Mouse (Mus musculus): Measurements from ENCODE around the gene Vgf. TPM values are rescaled to one million over a fixed set of nuclear protein-coding genes. Genes with fewer than 3 reads are reported as not detected.

Vgf gene
- 196 TPM for polyA plus RNA-seq (2015; fragmentation: Illumina TruSeq; extraction: RNeasy Lipid Tissue Mini Kit (QIAGEN cat#74804); ENCODE audit: low read depth, low replicate concordance)

DNA sequence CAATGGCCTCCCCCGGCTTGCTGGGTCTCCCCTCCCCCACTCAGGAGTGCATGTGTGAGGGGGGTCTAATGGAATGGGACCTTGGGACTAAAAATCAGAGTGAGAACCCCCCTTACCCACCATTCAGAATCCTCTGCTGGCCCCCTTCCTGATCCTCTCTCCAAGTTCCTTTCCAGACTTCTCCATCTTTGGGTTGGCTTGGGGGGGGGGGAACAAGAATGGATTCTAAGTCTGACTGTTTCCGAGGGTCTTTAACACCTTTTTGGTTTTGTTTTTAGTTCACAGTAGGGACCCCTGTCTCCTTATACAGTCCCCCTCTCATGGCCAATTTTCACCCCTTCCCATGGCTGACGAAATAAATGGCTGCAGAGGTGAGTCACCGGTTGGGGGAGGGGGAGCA, at the start of gene Vgf:
Gene Vgf, plus strand, starts transcription at position 301 of the 400 bp plus-strand sequence.

DNA sequence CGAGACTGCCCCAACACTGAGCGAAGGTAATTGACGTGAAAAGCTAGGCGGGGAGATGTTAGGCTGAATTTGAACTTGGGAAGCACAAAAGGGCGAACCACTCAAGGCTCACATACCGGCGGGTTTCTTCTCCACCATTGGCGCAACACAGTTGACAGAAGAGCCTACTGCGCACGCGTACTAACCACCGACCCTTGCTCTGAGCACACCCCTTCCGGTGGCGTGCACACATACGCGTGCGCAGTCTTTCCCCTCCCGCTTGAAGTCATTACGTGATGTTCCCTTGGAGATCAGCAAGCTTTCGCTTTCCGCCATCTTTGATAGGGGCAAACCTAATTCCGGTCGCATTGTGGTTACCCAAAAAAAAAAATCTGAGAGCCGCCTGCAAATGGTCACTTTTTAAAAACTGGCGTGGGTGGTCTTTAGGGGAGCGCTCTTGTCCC, 39.5 kb upstream of the Vgf start, which contains the start of gene Plod3:
Gene Plod3, plus strand, starts transcription at position 325 of the 443 bp plus-strand sequence.

GRCm38 (mm10) chr5:136987934-136988271, 38.3 kb upstream of the Vgf start, which contains the start of gene Znhit1:
Znhit1 (minus strand) TSS chr5:136988021.

DNA sequence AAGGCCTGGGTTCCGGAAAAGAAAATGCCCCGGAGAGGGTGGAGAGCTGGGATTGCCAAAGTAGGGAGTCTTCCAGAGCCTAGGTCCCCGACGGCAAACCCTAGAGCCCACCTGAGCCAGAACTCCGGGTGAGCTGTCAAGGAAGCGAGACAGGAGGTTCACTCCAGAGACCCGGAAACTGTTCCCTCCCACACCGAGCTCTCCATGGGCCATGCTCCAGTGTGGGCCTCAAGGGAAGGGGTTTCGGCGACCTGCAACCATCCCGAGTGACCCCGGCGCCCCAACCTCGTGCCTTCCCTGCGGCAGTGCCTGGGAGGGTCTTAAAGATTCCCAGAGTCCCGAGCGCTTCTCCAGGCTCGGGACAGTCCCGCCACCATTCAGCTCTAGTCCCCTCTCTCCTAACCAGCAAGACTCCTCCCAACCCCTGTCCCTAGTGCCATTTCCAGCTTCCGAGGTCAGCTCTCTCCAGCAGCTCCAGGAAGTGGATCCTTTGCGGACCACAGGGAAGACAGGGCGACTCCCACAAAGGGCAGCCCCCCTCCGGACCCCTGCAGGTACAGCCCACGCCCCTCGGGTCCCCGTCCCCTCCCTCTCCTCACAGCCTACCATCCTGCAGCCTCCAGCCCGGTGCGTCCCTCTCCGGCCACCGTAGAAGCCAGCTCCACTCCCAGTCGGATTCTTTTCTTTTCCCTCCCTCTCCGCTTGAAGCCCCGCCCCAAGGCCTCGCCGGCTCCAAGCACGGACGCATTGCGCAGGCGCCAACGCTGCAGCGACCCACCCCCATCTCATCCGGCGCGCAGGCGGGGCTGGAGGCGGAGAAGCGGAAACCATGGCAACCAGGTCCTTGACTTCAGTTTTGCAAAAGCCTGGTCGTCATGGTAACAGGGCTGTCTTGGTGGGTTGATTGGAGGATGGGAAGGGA, 19.5 kb downstream of the Vgf start, which contains the start of gene Ap1s1:
Gene Ap1s1, minus strand, starts transcription at position 734 of the 922 bp plus-strand sequence.

GRCm38 (mm10) chr5:137072079-137072960, 46.1 kb downstream of the Vgf start, which contains the start of gene Serpine1:
Serpine1 (minus strand) TSS chr5:137072268.

Other genes with a start within 250 kb of the Vgf start
- 8.1 TPM for gene Col26a1, start 143.2 kb upstream of the Vgf start, polyA plus RNA-seq (2015; fragmentation: Illumina TruSeq; extraction: RNeasy Lipid Tissue Mini Kit (QIAGEN cat#74804); ENCODE audit: low read depth, low replicate concordance)
- 99.4 TPM for gene Ift22, start 118.2 kb upstream of the Vgf start, polyA plus RNA-seq (2015; fragmentation: Illumina TruSeq; extraction: RNeasy Lipid Tissue Mini Kit (QIAGEN cat#74804); ENCODE audit: low read depth, low replicate concordance)
- gene Fis1, start 73.1 kb upstream of the Vgf start, polyA plus RNA-seq (2015; fragmentation: Illumina TruSeq; extraction: RNeasy Lipid Tissue Mini Kit (QIAGEN cat#74804); ENCODE audit: low read depth, low replicate concordance): 402 TPM
- 0.24 TPM for gene Cldn15, start 59.8 kb upstream of the Vgf start, polyA plus RNA-seq (2015; fragmentation: Illumina TruSeq; extraction: RNeasy Lipid Tissue Mini Kit (QIAGEN cat#74804); ENCODE audit: low read depth, low replicate concordance)
- 30.5 TPM for gene Plod3, start 39.4 kb upstream of the Vgf start, polyA plus RNA-seq (2015; fragmentation: Illumina TruSeq; extraction: RNeasy Lipid Tissue Mini Kit (QIAGEN cat#74804); ENCODE audit: low read depth, low replicate concordance)
- 109 TPM for gene Znhit1, start 38.4 kb upstream of the Vgf start, polyA plus RNA-seq (2015; fragmentation: Illumina TruSeq; extraction: RNeasy Lipid Tissue Mini Kit (QIAGEN cat#74804); ENCODE audit: low read depth, low replicate concordance)
- 450 TPM for gene Ap1s1, start 19.7 kb downstream of the Vgf start, polyA plus RNA-seq (2015; fragmentation: Illumina TruSeq; extraction: RNeasy Lipid Tissue Mini Kit (QIAGEN cat#74804); ENCODE audit: low read depth, low replicate concordance)
- 0.74 TPM for gene Serpine1, start 45.9 kb downstream of the Vgf start, polyA plus RNA-seq (2015; fragmentation: Illumina TruSeq; extraction: RNeasy Lipid Tissue Mini Kit (QIAGEN cat#74804); ENCODE audit: low read depth, low replicate concordance)
- gene Trim56, start 89.8 kb downstream of the Vgf start, polyA plus RNA-seq (2015; fragmentation: Illumina TruSeq; extraction: RNeasy Lipid Tissue Mini Kit (QIAGEN cat#74804); ENCODE audit: low read depth, low replicate concordance): 2.6 TPM
- not detected for gene Muc3, start 122.9 kb downstream of the Vgf start, polyA plus RNA-seq (2015; fragmentation: Illumina TruSeq; extraction: RNeasy Lipid Tissue Mini Kit (QIAGEN cat#74804); ENCODE audit: low read depth, low replicate concordance)
- 6.5 TPM for gene Muc3a, start 186.0 kb downstream of the Vgf start, polyA plus RNA-seq (2015; fragmentation: Illumina TruSeq; extraction: RNeasy Lipid Tissue Mini Kit (QIAGEN cat#74804); ENCODE audit: low read depth, low replicate concordance)